Mouse (Mus musculus) stomach, postnatal 0 days (tissue): ENCODE measurements around the gene Pspn.

ENCODE experiments used
- CTCF ChIP-seq: IDR thresholded peaks from 2 replicates; pipeline ENCODE4 v1.5.1; 2016; ENCODE audit warnings: antibody characterized with exemption, low read depth, mild to moderate bottlenecking, moderate library complexity
- EP300 ChIP-seq: optimal IDR thresholded peaks from 2 replicates; pipeline ENCODE3; 2016; ENCODE audit warnings: antibody characterized with exemption

DNA sequence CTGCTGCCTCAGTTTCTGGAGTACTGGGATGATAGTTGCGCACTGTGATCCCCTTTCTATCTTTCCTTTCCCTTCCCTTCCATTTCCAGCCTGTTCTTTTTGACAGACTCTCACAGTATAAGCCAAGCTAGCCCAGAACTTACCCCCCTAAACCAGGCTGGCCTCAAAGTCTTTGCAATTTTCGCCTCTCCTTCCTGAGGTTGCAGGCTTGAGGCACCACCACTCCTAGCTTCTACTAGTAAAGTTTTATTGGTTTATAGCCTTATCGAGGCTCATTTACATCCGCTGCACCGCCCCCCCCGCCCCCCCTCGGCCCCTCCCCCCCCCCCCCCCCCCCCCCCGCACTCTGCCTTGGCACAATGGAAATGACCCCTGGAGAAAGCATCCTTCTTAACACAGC lies 20.3 kb downstream of the Pspn start:
- TF ChIP-seq CTCF (no peak), EP300 (no peak)
